Mouse (Mus musculus): ENCODE results near the gene Gng7.

- no peak for TF ChIP-seq POLR2A (IDR thresholded peaks at IDR 0.05; ENCODE audit: insufficient read depth, low read length)
- TF ChIP-seq CTCF (IDR thresholded peaks at IDR 0.05; ENCODE audit: low read depth, low read length), result no peak
- TF ChIP-seq EP300 (IDR thresholded peaks at IDR 0.05; ENCODE audit: insufficient read depth, low read depth, low read length), result no peak
These were observed 13.5 kb upstream of the Gng7 start for GRCm38 (mm10) chr10:81028219-81028618.
